Comparison of ENCODE assay signal across 9 mouse cellular contexts in the genomic region with DNA sequence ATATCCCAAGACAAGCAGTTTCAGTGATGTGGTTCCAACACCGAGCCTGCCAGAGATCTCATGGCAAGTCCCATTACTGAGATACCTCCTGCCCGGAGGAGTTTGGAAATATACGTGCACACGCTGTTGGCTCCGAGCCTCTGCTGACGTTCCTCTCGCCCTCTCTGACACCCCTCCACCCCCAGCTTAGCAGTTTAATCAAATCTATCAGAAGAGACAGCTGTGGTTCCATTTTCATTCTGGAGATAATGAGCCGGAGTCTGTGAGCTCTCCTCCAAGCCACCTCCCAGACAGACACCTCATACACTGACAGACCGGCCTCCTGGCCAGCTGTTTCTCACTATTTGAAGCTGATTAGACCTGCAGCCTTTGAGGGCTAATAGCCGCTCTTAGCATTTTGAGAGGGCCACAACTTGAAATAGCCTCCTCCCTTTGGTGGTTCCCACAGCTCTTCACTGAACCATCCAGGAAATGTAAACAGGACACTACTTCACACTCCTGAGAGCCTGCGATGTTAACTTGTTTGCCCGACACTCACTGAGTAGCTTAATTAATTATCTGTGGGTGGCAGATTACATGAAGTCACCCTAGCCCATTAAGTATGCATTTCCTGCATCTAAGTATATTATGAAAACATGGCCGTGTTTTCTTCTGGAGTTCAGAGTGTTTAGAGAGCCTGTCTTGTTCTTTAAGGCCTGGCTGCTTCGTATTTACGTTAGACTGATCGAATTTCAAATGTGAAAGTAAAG.
DNase-seq lines count a peak whose midpoint lies in the region; ATAC-seq and TF ChIP-seq lines count a peak whose summit lies in the region.
"Had no signal": no experiment of that assay in that cellular context is flagged by ENCODE, and none has a peak within 500 bp of the region (broad histone marks: within the 10 kb centered on the region; RNA-seq: fewer than 3 reads in every experiment).

No protein-coding gene starts in this region.

- 4% methylated on average over 16 of the region's 16 CpGs for WGBS in lung, embryonic 14.5 days
- WGBS in lung, adult 2 months: 28% methylated on average over 16 of the region's 16 CpGs
- 10% methylated on average over 16 of the region's 16 CpGs for WGBS in forebrain, embryonic 12.5 days
- WGBS in limb, embryonic 13.5 days: 4% methylated on average over 16 of the region's 16 CpGs
- WGBS in neural tube, embryonic 13.5 days: 15% methylated on average over 16 of the region's 16 CpGs

- TF ChIP-seq POLR2A in lung, adult 2 months (IDR thresholded peaks at IDR 0.05; ENCODE audit: borderline replicate concordance, extremely low read depth, low read depth, low read length): no peak

- no peaks in the 10 kb centered on the region for H3K36me3 ChIP-seq in lung, embryonic 14.5 days (ENCODE audit: insufficient read depth)
- no peaks in the 10 kb centered on the region for H3K36me3 ChIP-seq in forebrain, embryonic 12.5 days (replicated peaks)
- H3K36me3 ChIP-seq in limb, embryonic 13.5 days: no peaks in the 10 kb centered on the region
- H3K36me3 ChIP-seq in neural tube, embryonic 13.5 days: no peaks in the 10 kb centered on the region

- H3K9me3 ChIP-seq in lung, embryonic 14.5 days (ENCODE audit: low read depth, low read length): no peaks in the 10 kb centered on the region
- no peaks in the 10 kb centered on the region for H3K9me3 ChIP-seq in forebrain, embryonic 12.5 days
- peaks cover 5% of the 10 kb centered on the region for H3K9me3 ChIP-seq in limb, embryonic 13.5 days
- no peaks in the 10 kb centered on the region; the same call in 1 of the 2 replicates for H3K9me3 ChIP-seq in neural tube, embryonic 13.5 days

- H3K4me3 ChIP-seq in lung, embryonic 14.5 days (ENCODE audit: low read depth, low read length): 0 out of 2 replicates have a peak overlapping the region, but pooled peaks have one; percentile 26
- no peak overlapping the region for H3K4me3 ChIP-seq in lung, adult 2 months (replicated peaks; ENCODE audit: extremely low read depth, low read depth, low read length)
- H3K4me3 ChIP-seq in forebrain, embryonic 12.5 days (replicated peaks): no peak overlapping the region
- peak overlapping the region; percentile 30; the same call in 1 of the 2 replicates for H3K4me3 ChIP-seq in limb, embryonic 13.5 days
- no peak overlapping the region for H3K4me3 ChIP-seq in neural tube, embryonic 13.5 days

- H3K4me1 ChIP-seq in lung, embryonic 14.5 days (ENCODE audit: insufficient read depth): peaks cover 27% of the 10 kb centered on the region
- peaks cover 3% of the 10 kb centered on the region; the same call in 1 of the 2 replicates for H3K4me1 ChIP-seq in lung, adult 2 months (ENCODE audit: control insufficient read depth, insufficient read depth, low read length)
- peaks cover 31% of the 10 kb centered on the region for H3K4me1 ChIP-seq in forebrain, embryonic 12.5 days
- peaks cover 59% of the 10 kb centered on the region for H3K4me1 ChIP-seq in limb, embryonic 13.5 days
- peaks cover 35% of the 10 kb centered on the region for H3K4me1 ChIP-seq in neural tube, embryonic 13.5 days (replicated peaks)

- ATAC-seq in lung, embryonic 14.5 days (ENCODE audit: insufficient read depth): peak; percentile 47
- ATAC-seq in forebrain, embryonic 12.5 days (ENCODE audit: low FRiP score): peak; percentile 65
- ATAC-seq in limb, embryonic 13.5 days (ENCODE audit: low FRiP score, low read depth): 0 out of 2 replicates have a peak, but pooled peaks have one; percentile 21
- ATAC-seq in neural tube, embryonic 13.5 days (ENCODE audit: low read depth): peak; percentile 25; the same call in 1 of the 2 replicates
- ATAC-seq in inflammation-experienced regulatory T-cells, adult 6 months: no peak

- H3K9ac ChIP-seq in lung, embryonic 14.5 days: peak overlapping the region; percentile 15; the same call in 1 of the 2 replicates
- no peak overlapping the region for H3K9ac ChIP-seq in forebrain, embryonic 12.5 days
- H3K9ac ChIP-seq in limb, embryonic 13.5 days: 0 out of 2 replicates have a peak overlapping the region, but pooled peaks have one; percentile 27
- H3K9ac ChIP-seq in neural tube, embryonic 13.5 days: peak overlapping the region; percentile 27

- peak overlapping the region; percentile 59 for H3K4me2 ChIP-seq in lung, embryonic 14.5 days
- H3K4me2 ChIP-seq in forebrain, embryonic 12.5 days: peak overlapping the region; percentile 56
- peak overlapping the region; percentile 61 for H3K4me2 ChIP-seq in limb, embryonic 13.5 days (replicated peaks)
- peak overlapping the region; percentile 61 for H3K4me2 ChIP-seq in neural tube, embryonic 13.5 days

- no peaks in the 10 kb centered on the region for H3K27me3 ChIP-seq in lung, embryonic 14.5 days (ENCODE audit: insufficient read depth, low read length)
- no peaks in the 10 kb centered on the region for H3K27me3 ChIP-seq in forebrain, embryonic 12.5 days
- H3K27me3 ChIP-seq in limb, embryonic 13.5 days: no peaks in the 10 kb centered on the region
- no peaks in the 10 kb centered on the region for H3K27me3 ChIP-seq in neural tube, embryonic 13.5 days

- H3K27ac ChIP-seq in lung, embryonic 14.5 days (ENCODE audit: low read depth): peak overlapping the region; percentile 94
- peak overlapping the region; percentile 82 for H3K27ac ChIP-seq in forebrain, embryonic 12.5 days
- H3K27ac ChIP-seq in limb, embryonic 13.5 days: peak overlapping the region; percentile 96
- H3K27ac ChIP-seq in neural tube, embryonic 13.5 days (replicated peaks): peak overlapping the region; percentile 49
- H3K27ac ChIP-seq: macrophage had no signal

- DNase-seq in lung, embryonic 14.5 days: peak; percentile 78
- no peak for DNase-seq in lung, adult 2 months
- no peak for DNase-seq in adrenal gland, postnatal 25 days
- no peak for DNase-seq in ovary, postnatal 14 days (ENCODE audit: low spot score)

- TF ChIP-seq CTCF in lung, embryonic 14.5 days (IDR thresholded peaks at IDR 0.05; ENCODE audit: low read depth): no peak
- TF ChIP-seq CTCF in lung, adult 2 months (IDR thresholded peaks at IDR 0.05; ENCODE audit: insufficient read depth, low read length): no peak

Comparison
In these comparisons a context has a peak if more than half of its experiments do, and no peak if none do; other contexts are left out.
1. H3K4me3 ChIP-seq: peak in lung, embryonic 14.5 days (single experiment) and limb, embryonic 13.5 days (single experiment); none in lung, adult 2 months (single experiment), forebrain, embryonic 12.5 days (single experiment) and neural tube, embryonic 13.5 days (single experiment).
2. Peak in every context shown above with its lines, with median percentiles within 50 percentile points of each other: H3K27ac ChIP-seq and H3K4me2 ChIP-seq.